In genomic region chr11:68980919-68981318, GRCm38 (mm10) we compare ENCODE assay signal across 18 mouse cellular contexts. TPM values are rescaled to one million over a fixed set of nuclear protein-coding genes. Genes with fewer than 3 reads are reported as not detected.
"Had no signal": no experiment of that assay in that cellular context is flagged by ENCODE, and none has a peak within 500 bp of the region (broad histone marks: within the 10 kb centered on the region; RNA-seq: fewer than 3 reads in every experiment).

No protein-coding gene starts in this region.

- H3K4me3 ChIP-seq: limb, embryonic 12.5 days; liver, embryonic 13.5 days; lung, embryonic 15.5 days; megakaryocyte, embryonic 14.5 days; midbrain, embryonic 12.5 days had no signal

- H3K9me3 ChIP-seq: limb, embryonic 12.5 days; liver, embryonic 13.5 days; lung, embryonic 15.5 days; megakaryocyte, embryonic 14.5 days; midbrain, embryonic 12.5 days had no signal

- H3K9ac ChIP-seq: limb, embryonic 12.5 days; liver, embryonic 13.5 days; liver, postnatal 0 days; lung, embryonic 15.5 days; midbrain, embryonic 12.5 days had no signal

- H3K4me1 ChIP-seq: limb, embryonic 12.5 days; midbrain, embryonic 12.5 days had no signal

- ATAC-seq: liver, postnatal 0 days; midbrain, embryonic 16.5 days had no signal

- H3K4me2 ChIP-seq: limb, embryonic 12.5 days; liver, embryonic 13.5 days; lung, embryonic 15.5 days; midbrain, embryonic 12.5 days had no signal

- H3K27me3 ChIP-seq: limb, embryonic 12.5 days; liver, embryonic 13.5 days; lung, embryonic 15.5 days; megakaryocyte, embryonic 14.5 days; midbrain, embryonic 12.5 days had no signal

- H3K27ac ChIP-seq: limb, embryonic 12.5 days; liver, embryonic 13.5 days; lung, embryonic 15.5 days; macrophage; midbrain, embryonic 12.5 days had no signal

- DNase-seq: kidney, adult 11 months; kidney, postnatal 10 days; layer of hippocampus, adult 9-11 months; layer of hippocampus, postnatal 36 days; liver; liver, embryonic 13.5 days; liver, postnatal 0 days; retina, postnatal 1 day; right cerebral cortex, postnatal 14 days; thymus, adult 2 months; thymus, postnatal 25 days had no signal

RNA-seq across cellular contexts. Expression of gene Arhgef15, which starts 23.6 kb away (rescaled TPM):
- total RNA-seq: neutrophil, adult 5-6 weeks had no signal
- polyA plus RNA-seq: macrophage had no signal
